Mouse (Mus musculus) lung, postnatal 0 days (tissue): Measurements from ENCODE around the gene Gon4l.

Experiments used
- CTCF ChIP-seq: IDR thresholded peaks from 2 replicates; pipeline ENCODE4 v1.5.1; 2016; ENCODE audit warnings: antibody characterized with exemption, mild to moderate bottlenecking
- EP300 ChIP-seq: IDR thresholded peaks from 2 replicates; pipeline ENCODE4 v1.6.1; 2016; ENCODE audit warnings: antibody characterized with exemption, mild to moderate bottlenecking, control low read depth

DNA sequence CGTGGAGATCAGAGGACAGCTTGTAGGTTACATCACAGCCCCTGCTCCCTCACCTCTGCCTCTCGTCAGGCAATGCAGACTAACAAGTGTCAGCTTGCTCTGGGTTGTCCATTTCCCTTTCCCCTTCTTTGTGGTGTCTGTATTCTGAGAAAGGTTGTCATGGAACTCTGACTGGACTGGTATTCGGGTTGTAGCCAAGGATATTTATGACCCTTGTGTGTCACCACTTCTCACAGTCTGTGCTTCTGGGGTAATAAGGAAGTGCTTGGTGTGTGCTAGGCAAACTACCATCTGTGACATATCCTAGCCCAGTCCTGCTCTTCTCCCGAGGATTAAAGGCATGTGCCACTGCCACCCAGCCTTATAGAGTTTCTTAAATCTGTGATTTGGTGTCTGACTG, 14.1 kb downstream of the Gon4l start:
- TF ChIP-seq CTCF (no peak), EP300 (no peak)
